Mouse (Mus musculus): ENCODE results near the gene Adora1.

GRCm38 (mm10) chr1:134212351-134212750 lies 22.9 kb downstream of the Adora1 start:
- no peak for TF ChIP-seq CEBPB (IDR thresholded peaks at IDR 0.05; ENCODE audit: insufficient read depth, poor library complexity, severe bottlenecking)
- TF ChIP-seq USF1 (IDR thresholded peaks at IDR 0.05; ENCODE audit: low read depth): no peak
- no peak for TF ChIP-seq POLR2A (IDR thresholded peaks at IDR 0.05; ENCODE audit: insufficient read length, low read depth)
- no peak for TF ChIP-seq MYOG (IDR thresholded peaks at IDR 0.05; ENCODE audit: control insufficient read depth in 1 of 3, insufficient read depth in 1 of 3, insufficient read length in 2 of 3, low read depth in 2 of 3)
- TF ChIP-seq MYOD1 (IDR thresholded peaks at IDR 0.05; ENCODE audit: control insufficient read depth in 1 of 3, insufficient read length in 2 of 3, low read depth in 2 of 3): no peak
- TF ChIP-seq TCF12 (IDR thresholded peaks at IDR 0.05; ENCODE audit: insufficient read depth, poor library complexity, severe bottlenecking): no peak
- TF ChIP-seq E2F4 (IDR thresholded peaks at IDR 0.05; ENCODE audit: insufficient read depth): no peak
